Mouse (Mus musculus) right cerebral cortex, postnatal 10 days (tissue): Measurements from ENCODE around the gene Rnf168.

Experiments
- DNase-seq, 2 experiments: peaks; one replicate each; pipeline ENCODE4 v3.0.0; 2021; ENCODE audit warnings: low spot score in 2 of 2

Rnf168 gene

DNA sequence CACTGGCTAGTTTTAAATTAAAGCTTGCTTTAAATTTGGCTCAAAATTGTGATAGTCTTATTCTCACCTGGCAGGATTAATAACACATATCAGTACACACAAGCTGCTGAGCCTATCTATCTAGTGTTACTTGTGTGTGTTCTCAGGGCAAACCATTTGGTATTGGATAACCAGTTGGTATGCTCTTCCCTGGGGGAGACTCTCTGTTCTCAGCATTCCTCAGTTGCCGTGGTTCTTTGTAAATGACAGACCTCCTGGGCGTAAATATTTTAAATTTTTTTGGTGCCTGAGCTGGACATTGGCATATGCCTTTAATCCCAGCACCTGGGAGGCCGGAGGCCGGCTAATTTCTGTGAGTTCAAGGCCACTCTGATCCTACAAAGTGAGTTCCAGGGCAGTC lies 35.6 kb downstream of the Rnf168 start:
- no peak for DNase-seq

DNA sequence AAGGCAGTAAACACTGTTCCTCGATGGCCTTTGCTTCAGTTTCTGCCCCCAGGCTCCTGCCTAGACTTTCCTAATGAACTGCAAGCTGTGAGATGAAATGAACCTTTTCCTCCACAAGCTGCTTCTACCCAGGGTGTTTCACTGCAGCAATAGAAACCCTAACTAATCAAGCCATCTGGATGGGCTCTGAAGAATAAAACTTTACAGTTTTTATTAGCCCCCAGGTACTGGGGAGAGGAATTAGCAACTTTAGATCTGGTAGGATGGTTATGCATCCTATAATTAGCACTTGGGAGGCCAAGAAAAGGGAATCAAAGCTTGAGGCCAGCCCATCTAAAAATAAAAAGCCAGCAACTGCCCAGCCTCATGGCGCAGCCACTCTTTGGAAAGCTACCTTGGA lies 39.3 kb downstream of the Rnf168 start:
- DNase-seq = no peak

DNA sequence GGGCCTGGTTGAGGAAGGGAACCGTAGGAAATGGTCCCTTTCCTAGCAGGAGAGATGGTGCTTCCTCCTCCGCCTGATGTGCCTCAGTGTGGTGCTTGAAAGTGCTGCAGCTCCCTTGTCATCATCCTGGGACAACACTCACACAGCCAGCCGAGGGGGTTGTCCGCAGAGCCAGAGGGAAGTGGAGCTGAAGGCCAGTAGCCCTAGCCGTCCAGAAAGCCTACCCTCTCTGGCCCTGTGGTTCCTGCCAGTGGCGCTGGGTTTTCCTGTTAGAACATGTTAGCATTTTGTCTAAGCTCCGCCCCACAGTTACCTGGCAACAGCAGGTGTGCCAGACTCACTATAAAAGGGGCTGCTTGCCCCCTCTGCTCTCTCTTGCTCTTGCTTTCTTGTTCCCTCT lies 46.7 kb downstream of the Rnf168 start:
- no peak for DNase-seq

DNA sequence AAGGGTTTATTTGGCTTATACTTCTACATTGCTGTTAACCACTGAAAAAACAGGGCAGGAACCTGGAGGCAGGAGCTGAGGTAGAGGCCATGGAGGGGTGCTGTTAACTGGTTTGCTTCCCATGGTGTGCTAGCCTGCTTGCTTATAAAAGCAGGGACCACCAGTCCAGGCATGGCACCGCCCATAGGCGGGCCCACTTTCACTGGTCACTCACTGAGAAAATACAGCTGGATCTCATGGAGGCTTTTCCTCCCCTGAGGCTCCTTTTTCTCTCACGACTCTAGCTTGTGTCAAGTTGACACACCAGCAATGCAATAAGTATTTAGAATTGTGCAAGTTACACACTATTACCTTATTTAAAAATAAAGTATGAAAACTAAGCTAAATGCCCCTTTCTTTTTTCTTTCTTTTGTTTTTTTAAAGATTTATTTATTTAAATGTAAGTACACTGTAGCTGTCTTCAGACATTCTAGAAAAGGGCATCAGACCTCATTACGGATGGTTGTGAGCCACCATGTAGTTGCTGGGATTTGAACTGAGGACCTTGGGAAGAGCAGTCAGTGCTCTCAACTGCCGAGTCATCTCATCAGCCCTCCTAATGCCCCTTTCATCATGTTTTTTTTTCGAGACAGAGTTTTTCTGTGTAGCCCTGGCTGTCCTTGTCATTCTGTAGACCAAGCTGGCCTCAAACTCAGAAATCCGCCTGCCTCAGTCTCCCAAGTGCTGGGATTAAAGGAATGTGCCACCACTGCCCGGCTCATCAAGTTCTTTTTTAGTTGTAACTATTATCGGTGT lies 53.8 kb downstream of the Rnf168 start:
- no peak for DNase-seq

DNA sequence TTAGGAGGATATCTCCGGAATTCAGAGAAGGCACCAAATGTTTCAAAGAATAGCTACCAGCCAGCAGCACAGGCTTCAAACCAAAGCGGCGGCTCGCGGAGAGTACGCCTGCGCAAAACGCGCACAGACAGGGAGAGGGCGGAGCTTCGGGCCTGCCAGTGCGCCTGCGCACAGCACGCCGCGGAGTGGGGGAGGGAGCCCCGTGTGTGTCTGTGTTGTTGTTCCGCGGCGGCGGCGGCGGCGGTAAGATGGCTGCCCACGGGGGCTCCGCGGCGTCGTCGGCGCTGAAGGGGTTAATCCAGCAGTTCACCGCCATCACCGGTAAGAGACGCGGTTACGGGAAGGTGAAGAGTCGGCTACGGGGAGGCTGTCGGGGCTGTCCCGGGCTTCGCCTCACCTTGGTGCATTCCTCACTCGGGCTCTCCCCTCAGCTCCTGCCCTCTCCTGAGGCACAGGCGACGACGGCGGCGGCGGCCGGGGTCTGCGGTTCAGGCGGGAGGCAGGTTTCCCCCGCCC lies 54.8 kb downstream of the Rnf168 start, which contains the start of gene Ubxn7:
Gene Ubxn7 (plus strand): TSS at position 218 of the 516 bp plus-strand sequence.
- peak; percentile 97 to 99 for DNase-seq

DNA sequence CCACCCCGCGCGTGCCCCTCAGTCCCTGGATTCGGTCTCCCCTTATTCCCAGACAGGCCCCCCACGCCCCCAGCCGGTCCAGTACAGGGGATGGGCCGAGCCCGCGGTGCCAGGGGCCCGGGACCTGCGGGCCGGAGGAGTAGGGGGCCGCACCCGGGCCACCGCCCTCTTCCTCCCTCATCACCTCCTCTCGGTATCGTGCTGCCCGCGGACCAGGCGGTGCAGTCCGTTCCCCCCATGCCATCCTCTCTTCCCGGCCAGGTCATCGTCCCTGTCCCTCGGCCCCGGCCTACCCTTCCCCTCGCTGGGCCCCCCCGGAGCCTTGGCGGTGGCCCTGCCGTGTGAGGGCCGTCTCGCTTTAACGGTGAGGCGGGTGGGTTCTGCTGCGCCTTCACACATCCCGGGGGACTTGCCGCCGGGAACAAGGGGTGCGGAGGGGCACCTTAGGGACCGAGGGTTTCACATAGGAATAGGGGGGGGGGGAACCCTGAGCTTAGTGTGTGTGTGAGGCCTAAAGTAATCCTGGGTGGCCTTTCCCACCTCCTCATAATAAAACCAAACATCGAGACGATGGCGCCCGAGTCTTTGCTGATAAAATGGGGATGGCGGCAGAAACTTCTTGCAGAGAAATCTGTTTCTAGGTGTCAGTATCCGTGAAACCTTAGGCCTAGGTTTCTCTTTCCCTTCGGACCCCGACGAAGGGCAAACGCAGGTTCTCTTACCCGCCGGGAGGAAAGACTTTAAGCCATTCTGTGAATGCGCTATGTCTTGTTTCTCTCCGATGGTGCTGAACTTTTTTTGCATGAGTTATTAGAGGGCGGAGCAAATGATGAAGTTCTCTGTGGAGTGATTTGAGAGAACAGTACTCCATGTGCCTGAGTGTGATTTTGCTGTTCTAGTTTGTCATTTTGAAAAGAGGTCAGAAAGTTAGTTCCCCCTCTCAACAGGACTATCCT lies 55.6 kb downstream of the Rnf168 start:
- peak; percentile 39 to 45 for DNase-seq

DNA sequence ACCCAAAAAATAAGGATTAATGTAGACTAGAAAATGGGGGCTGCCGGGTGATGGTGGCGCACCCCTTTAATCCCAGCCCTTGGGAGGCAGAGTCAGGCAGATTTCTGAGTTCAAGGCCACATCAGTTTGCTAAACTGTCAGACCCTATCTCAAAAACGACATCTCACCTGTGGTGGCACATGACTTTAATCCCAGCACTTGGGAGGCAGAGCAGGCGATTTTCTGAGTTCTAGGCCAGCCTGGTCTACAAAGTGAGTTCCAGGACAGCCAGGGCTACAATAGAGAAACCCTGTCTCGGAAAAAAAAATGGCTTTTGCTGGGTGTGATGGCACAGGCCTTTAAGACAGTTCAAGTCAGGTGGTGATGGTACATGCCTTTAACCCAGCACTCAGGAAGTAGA lies 57.9 kb downstream of the Rnf168 start:
- no peak for DNase-seq

DNA sequence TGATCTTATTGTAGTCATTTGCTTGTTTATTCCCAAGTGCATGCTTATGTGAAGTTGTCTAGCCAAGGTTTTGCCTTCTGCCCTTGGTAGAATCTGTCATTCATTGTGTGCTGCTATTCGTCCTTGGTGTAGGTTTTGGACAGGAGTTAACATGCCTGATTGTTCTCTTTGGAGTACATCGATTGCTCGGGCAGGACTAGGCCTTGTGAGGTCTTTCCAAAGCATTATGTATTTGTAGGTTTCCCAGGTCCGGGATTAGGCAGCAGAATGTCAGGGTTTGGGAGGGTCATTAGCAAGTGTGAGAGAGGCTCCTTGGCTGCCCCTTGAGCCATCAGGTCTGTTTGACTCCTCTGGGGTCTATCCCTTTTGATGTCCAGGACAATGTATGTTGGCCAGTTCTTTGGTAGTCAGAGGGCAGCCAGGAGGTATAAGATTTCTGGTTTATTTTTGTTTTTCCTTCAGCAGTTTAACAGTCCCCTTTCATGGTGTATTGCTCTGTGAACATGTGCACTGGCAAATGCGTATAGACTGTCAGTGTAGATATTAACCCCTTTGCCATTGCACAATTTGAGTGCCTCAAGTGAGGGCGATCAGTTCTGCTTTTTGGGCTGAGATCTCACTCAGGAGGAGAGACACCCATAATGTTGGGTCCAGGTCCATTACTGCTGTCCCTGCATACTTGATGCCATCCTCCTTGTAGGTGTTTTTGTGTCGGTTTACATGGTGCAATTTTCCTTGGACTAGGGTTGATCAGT lies 58.9 kb downstream of the Rnf168 start:
- DNase-seq = no peak

DNA sequence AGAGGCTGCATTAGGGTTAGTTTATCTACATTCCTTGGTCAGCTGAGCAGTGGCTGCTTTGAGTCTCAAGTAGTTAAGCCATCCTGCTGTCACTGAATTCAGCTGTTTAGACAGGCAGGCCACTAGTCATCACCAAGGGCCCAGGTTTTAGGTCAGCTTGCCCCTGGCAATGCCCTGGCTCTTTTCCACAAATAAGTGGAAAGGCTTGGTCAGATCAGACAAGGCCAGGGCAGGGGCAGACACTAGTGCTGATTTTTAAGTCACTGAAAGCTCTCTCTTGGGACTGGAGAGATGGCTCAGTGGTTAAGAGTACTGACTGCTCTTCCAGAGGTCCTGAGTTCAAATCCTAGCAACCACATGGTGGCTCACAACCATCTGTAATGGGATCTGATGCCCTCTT lies 59.7 kb downstream of the Rnf168 start:
- DNase-seq = no peak

DNA sequence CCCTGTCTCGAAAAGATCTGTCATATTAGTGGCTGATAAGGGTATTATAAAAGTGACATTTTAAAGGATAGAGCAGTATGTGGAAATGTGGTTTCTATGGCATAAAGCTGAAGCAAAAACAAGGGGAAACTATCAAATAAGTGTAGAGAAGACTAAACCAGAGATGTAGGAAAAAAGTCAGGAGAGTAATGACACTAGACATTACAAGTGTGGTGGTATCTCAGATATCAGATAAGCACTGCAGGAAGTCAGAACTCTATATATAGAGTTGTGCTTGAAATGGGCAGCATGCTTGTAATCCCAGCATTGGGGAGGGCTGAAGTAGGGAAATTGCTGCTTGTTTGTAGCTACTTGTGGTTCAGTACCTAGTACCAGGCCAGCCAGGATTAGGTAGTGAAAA lies 63.2 kb downstream of the Rnf168 start:
- DNase-seq = no peak

DNA sequence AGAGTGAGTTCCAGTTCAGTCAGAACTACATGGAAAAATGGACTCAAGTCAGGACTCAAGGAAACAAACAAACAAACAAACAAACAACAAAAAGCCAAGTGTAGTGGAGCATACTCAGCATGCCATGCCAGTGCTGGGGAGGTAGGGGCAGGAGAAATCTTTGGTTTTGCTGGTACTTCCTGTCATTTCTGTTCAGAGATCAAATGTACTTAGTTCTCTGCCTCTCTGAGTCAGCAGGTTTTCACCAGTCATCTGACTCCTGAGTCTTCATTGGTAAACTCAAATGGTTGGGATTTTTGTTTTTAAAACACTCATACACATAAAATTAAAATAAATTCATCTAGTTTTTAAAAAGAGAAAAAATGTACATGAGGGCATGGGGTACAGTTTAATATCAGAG lies 68.3 kb downstream of the Rnf168 start:
- DNase-seq = no peak

DNA sequence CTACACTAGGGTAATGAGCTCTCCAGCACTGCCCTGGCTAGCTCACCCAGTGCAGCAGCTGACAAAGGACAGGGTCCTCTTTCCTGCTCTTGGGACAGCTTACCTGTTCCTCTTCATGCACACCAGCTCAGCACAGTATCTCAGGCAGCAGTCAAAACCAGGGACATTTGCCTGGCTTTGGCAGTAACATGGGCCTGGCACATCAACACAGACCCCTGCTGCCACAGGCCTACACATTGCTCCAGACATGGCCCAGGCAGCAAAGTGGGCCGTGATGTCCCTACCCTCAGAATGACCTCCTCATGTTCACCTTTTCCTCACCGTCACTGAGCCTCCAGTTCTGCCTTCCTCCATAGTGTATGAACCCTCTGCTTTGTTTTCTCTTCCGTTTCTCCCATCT lies 73.5 kb downstream of the Rnf168 start:
- no peak for DNase-seq
